Mouse (Mus musculus) limb, embryonic 15.5 days (tissue): ENCODE results near the gene Hoxd8. TPM values are rescaled to one million over a fixed set of nuclear protein-coding genes. Genes with fewer than 3 reads are reported as not detected.

ENCODE experiments used
- ATAC-seq: fragments of 200-750 bp; cut with Nextera tagmentation; 2 replicates; pipeline ENCODE4 v1.8.0; 2017; ENCODE audit warnings: low read depth, moderate TSS enrichment; ENCODE audit not compliant: insufficient number of reproducible peaks, low FRiP score, low TSS enrichment
- H3K27ac ChIP-seq: fragments of 300-500 bp; sonication (generic); 2 replicates; pipeline ENCODE4 v1.5.1; 2015; ENCODE audit warnings: moderate library complexity, mild to moderate bottlenecking, inconsistent platforms
- H3K27me3 ChIP-seq: fragments of 300-500 bp; sonication (generic); 2 replicates; pipeline ENCODE4 v1.6.1; 2015; ENCODE audit warnings: inconsistent platforms
- H3K36me3 ChIP-seq: fragments of 300-500 bp; sonication (generic); 2 replicates; pipeline ENCODE4 v1.6.1; 2015; ENCODE audit warnings: inconsistent platforms
- H3K4me1 ChIP-seq: fragments of 300-500 bp; sonication (generic); 2 replicates; pipeline ENCODE4 v1.6.1; 2015; ENCODE audit warnings: inconsistent platforms
- H3K4me2 ChIP-seq: fragments of 300-500 bp; sonication (generic); 2 replicates; pipeline ENCODE4 v1.6.1; 2015; ENCODE audit warnings: mild to moderate bottlenecking, inconsistent platforms
- H3K4me3 ChIP-seq: fragments of 300-500 bp; sonication (generic); 2 replicates; pipeline ENCODE4 v1.5.1; 2015; ENCODE audit warnings: mild to moderate bottlenecking, inconsistent platforms
- H3K9ac ChIP-seq: fragments of 300-500 bp; sonication (generic); 2 replicates; pipeline ENCODE4 v1.6.1; 2015; ENCODE audit warnings: inconsistent platforms
- H3K9me3 ChIP-seq: fragments of 300-500 bp; sonication (generic); 2 replicates; pipeline ENCODE4 v1.6.1; 2016; ENCODE audit warnings: inconsistent platforms
- WGBS: fragments of 180-500 bp; shearing (Covaris S2); methylation state at CpG from one replicate; pipeline ENCODE4 v1.1.7; 2015; 5-methylcytosine and 5-hydroxymethylcytosine counted together
- polyA plus RNA-seq: library from polyadenylated mRNA; unstranded; fragments of >200 nt; fragmentation: Nextera tagmentation; extraction: Ambion mirVana; gene quantifications from 2 replicates; pipeline ENCODE4 v1.2.1, GENCODE M21; 2015

Hoxd8 gene
- polyA plus RNA-seq, 1 experiment from 2014 or later = 5.9 TPM

DNA sequence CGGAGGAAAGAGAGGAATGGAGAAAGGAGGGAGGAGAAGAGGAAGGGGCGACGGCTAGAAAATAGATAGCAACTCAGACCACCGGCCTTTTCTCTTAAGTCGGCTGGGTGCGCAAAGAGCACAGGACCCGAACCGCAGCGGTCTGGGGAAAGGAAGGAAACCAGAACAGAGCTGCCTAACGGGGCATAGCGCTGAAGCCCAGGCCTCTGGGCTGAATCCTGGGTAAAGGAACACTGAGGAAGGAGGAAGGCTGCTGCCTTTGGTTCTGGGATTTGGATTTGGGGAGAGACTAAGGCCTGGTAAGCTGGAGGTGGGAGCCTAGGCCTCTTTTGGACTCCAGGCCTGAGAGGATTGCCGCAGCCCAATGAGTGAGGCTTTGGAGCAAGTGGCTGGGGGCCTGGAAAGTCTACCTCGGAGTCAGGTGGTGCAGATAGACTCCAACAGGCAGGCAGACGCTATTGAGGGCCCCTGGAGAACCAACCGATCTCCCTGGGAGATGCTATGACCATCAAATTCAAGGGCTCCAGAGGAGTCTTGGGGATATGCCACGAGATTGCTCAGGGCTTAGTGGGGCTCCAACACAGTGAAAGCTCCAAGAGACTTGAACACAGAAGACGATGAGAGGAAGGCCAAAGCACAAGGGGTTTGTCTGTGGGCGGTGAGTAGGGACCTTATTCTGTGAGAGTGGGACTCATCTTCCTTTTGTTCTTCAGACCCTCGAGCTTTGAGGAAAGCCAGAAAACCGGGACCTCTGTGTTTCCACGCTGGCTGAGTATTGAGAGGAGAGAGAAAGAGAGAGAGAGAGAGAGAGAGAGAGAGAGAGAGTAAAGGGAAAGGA lies 23.6 kb upstream of the Hoxd8 start:
- Histone ChIP-seq H3K27ac (peak overlapping the region; percentile 94), H3K9ac (peak overlapping the region; percentile 71), H3K27me3 (peaks cover 83% of the 10 kb centered on the region), H3K4me1 (peaks cover 29% of the 10 kb centered on the region), H3K4me3 (peak overlapping the region; percentile 60), H3K4me2 (peak overlapping the region; percentile 65), H3K9me3 (no peaks in the 10 kb centered on the region), H3K36me3 (no peaks in the 10 kb centered on the region)
- WGBS = 15% methylated on average over 21 of the region's 21 CpGs
- ATAC-seq = no peak

GRCm38 (mm10) chr2:74681594-74682531 lies 22.6 kb upstream of the Hoxd8 start:
- H3K4me3 ChIP-seq = peak overlapping the region; percentile 60
- peak; percentile 74 for ATAC-seq
- H3K9ac ChIP-seq = peak overlapping the region; percentile 71
- no peaks in the 10 kb centered on the region for H3K9me3 ChIP-seq
- peaks cover 26% of the 10 kb centered on the region for H3K4me1 ChIP-seq
- H3K27ac ChIP-seq = peak overlapping the region; percentile 94
- peak overlapping the region; percentile 65 for H3K4me2 ChIP-seq
- H3K36me3 ChIP-seq = no peaks in the 10 kb centered on the region
- H3K27me3 ChIP-seq = peaks cover 78% of the 10 kb centered on the region
- WGBS = 2% methylated on average over 67 of the region's 78 CpGs

GRCm38 (mm10) chr2:74682796-74683195 lies 21.6 kb upstream of the Hoxd8 start:
- H3K27ac ChIP-seq = peak overlapping the region; percentile 94
- peaks cover 30% of the 10 kb centered on the region for H3K4me1 ChIP-seq
- H3K27me3 ChIP-seq = peaks cover 81% of the 10 kb centered on the region
- 0% methylated on average over 35 of the region's 51 CpGs for WGBS
- peak overlapping the region; percentile 71 for H3K9ac ChIP-seq
- H3K36me3 ChIP-seq = no peaks in the 10 kb centered on the region
- no peaks in the 10 kb centered on the region for H3K9me3 ChIP-seq
- peak overlapping the region; percentile 65 for H3K4me2 ChIP-seq
- ATAC-seq = no peak
- H3K4me3 ChIP-seq = peak overlapping the region; percentile 60

GRCm38 (mm10) chr2:74683471-74683951 lies 20.9 kb upstream of the Hoxd8 start:
- Histone ChIP-seq H3K27ac (peak overlapping the region; percentile 94), H3K9me3 (no peaks in the 10 kb centered on the region), H3K4me2 (peak overlapping the region; percentile 65), H3K9ac (peak overlapping the region; percentile 71), H3K4me3 (peak overlapping the region; percentile 60), H3K36me3 (no peaks in the 10 kb centered on the region), H3K4me1 (peaks cover 30% of the 10 kb centered on the region), H3K27me3 (peaks cover 82% of the 10 kb centered on the region)
- WGBS = 3% methylated on average over 18 of the region's 18 CpGs
- 0 out of 2 replicates have a peak, but pooled peaks have one; percentile 8 for ATAC-seq

DNA sequence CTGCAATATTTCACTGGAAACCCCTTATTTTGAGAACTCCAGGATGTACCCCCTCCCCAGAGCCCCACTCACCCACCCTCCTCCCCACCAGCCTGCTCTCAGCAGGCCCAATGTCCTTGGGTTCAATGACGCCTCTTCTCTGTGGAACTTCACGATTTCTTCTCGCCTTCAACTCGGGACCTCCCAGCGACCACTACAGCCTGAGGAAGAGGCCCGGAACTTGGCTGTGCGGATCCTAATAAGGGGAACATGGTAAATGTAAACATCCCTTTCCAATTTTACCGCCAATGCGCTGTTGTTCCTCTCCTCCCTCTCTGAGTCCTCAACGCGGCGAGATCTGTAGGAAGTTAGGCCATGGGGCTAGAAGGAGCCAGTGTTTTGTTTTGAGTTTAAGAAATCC lies 20.3 kb upstream of the Hoxd8 start:
- H3K27ac ChIP-seq = peak overlapping the region; percentile 94
- H3K4me3 ChIP-seq = peak overlapping the region; percentile 60
- ATAC-seq = no peak
- H3K4me2 ChIP-seq = peak overlapping the region; percentile 65
- peak overlapping the region; percentile 71 for H3K9ac ChIP-seq
- H3K36me3 ChIP-seq = no peaks in the 10 kb centered on the region
- H3K9me3 ChIP-seq = no peaks in the 10 kb centered on the region
- WGBS = 15% methylated on average over 12 of the region's 12 CpGs
- H3K27me3 ChIP-seq = peaks cover 79% of the 10 kb centered on the region
- peaks cover 26% of the 10 kb centered on the region for H3K4me1 ChIP-seq

- H3K4me2 ChIP-seq = peak overlapping the region; percentile 65
- no peaks in the 10 kb centered on the region for H3K9me3 ChIP-seq
- WGBS = 32% methylated on average over 4 of the region's 4 CpGs
- H3K27me3 ChIP-seq = peaks cover 78% of the 10 kb centered on the region
- H3K9ac ChIP-seq = no peak overlapping the region
- H3K27ac ChIP-seq = no peak overlapping the region; the same call in 1 of the 2 replicates
- no peaks in the 10 kb centered on the region for H3K36me3 ChIP-seq
- peaks cover 21% of the 10 kb centered on the region for H3K4me1 ChIP-seq
- H3K4me3 ChIP-seq = peak overlapping the region; percentile 60
- ATAC-seq = no peak
Measured at GRCm38 (mm10) chr2:74685059-74685603, 19.3 kb upstream of the Hoxd8 start.

DNA sequence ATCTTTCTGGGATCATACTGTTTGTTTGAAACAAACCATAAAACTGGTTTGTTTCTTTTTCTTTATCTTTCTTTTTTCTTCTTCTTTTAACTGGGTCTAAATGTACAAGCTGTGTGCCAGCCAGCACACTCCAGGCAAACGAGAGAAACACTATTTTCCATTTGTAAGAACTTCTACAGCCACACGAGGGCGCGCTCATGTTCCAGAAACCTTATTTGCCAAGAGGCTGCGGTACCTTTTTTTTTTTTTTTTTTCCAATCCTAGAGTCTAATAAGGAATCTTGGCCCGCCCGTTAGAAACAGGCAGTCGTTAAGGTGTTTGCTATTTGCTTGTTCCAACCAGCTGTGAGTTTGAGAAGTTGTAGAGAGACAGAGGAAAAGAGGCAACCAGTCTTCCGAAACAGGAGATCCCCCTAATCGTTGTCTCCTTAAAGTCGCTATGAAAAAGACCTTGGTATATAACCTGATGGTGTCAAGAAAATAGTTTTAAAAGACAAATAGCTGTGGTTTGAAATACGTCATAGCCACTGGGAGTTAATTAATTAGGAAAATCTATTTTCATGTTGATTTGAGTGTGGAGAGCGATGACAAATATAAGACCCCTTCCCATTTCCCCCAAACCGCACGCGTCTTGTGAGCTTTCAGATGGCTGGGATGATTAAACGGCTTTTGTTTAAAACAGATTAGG lies 18.0 kb upstream of the Hoxd8 start:
- H3K27ac ChIP-seq = peak overlapping the region; percentile 78
- H3K9ac ChIP-seq = peak overlapping the region; percentile 34
- H3K9me3 ChIP-seq = no peaks in the 10 kb centered on the region
- peaks cover 72% of the 10 kb centered on the region for H3K27me3 ChIP-seq
- WGBS = 10% methylated on average over 17 of the region's 17 CpGs
- peak overlapping the region; percentile 49 for H3K4me2 ChIP-seq
- H3K36me3 ChIP-seq = no peaks in the 10 kb centered on the region
- H3K4me1 ChIP-seq = peaks cover 26% of the 10 kb centered on the region
- no peak for ATAC-seq
- H3K4me3 ChIP-seq = peak overlapping the region; percentile 42

DNA sequence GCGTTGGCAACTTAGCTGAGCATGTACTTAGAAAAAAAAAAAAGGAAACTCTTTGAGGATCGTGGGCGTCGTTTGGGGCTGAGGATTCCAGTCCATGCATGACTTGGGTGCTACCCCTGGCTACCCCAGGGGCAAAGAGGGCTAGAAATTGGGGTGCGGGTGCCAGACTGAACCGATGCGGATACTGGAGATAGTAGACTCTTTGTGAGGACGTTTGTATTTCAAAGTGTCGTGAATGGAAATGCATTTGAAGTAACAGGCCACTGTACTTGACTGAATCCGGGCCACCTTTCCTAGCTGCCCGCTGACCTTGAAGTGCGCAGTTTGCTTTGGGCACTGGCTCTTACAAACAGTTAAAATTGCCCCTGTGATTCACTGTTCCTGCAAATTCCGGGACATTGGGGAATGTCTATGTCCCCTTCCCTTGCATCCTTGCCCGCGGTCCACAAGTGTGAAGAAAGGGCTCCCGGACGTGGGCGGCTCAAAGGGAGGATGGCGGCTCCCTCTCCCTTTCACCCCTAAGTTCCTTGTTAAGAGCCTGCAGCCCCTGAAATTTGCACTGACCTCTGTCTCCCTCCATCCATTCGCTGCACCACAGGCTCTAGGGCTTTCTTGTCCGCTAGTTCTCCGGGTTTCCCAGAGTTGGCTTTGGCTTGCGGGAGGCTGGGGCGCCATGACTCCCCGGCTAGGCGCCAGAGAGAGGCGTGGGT lies 17.3 kb upstream of the Hoxd8 start:
- ATAC-seq = no peak
- Histone ChIP-seq H3K9me3 (no peaks in the 10 kb centered on the region), H3K4me1 (peaks cover 24% of the 10 kb centered on the region), H3K27ac (peak overlapping the region; percentile 78), H3K4me3 (peak overlapping the region; percentile 42), H3K36me3 (no peaks in the 10 kb centered on the region; the same call in 1 of the 2 replicates), H3K4me2 (peak overlapping the region; percentile 49), H3K27me3 (peaks cover 72% of the 10 kb centered on the region), H3K9ac (peak overlapping the region; percentile 34)
- WGBS = 4% methylated on average over 27 of the region's 27 CpGs

DNA sequence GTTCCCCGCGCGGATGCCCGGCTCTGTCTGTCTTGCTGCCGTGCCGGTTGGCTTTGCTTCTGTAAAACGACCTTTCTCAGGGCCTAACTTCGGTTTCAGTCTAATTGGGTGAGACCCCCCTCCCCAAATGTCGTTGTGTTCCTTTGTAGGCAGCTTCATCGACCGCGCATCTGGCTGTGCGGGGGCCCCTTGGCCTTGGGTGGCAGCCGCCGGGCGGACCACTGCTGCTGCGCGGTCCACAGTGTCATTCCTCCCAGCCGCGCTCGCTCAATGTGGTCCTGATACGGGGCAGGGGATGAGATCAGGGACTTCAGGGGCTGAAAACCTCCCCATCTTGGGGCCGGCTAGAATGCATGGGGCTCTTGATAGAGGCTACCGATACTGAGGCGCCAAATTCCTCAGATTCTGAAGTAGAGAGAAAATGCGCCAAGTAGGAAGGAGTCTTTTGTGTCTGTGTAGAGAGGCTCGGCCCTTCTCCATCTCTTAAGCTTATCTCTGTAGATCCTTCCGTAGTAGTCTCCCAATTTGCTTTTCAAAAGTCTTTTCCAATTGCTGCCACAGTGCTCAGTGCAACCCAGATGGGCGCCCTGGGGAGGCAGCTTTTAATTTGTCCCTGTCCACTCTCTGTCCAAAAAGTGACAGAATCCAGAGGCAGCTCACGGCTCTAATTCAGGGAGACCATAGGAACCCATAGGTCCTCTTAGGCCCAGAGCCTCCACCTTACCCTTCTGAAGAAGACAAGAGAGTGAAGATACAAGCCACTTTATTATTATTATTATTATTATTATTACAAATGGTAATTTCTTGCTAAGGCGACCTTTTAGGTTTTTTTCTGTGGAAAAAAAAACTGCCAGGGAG lies 16.5 kb upstream of the Hoxd8 start:
- H3K4me2 ChIP-seq = peak overlapping the region; percentile 49

More for the DNA sequence above, 16.5 kb upstream of the Hoxd8 start:
- WGBS = 5% methylated on average over 31 of the region's 31 CpGs
- ATAC-seq = no peak
- no peaks in the 10 kb centered on the region for H3K9me3 ChIP-seq
- peaks cover 24% of the 10 kb centered on the region for H3K4me1 ChIP-seq
- peak overlapping the region; percentile 42 for H3K4me3 ChIP-seq
- H3K9ac ChIP-seq = peak overlapping the region; percentile 34
- H3K36me3 ChIP-seq = no peaks in the 10 kb centered on the region; the same call in 1 of the 2 replicates
- peaks cover 71% of the 10 kb centered on the region for H3K27me3 ChIP-seq
- peak overlapping the region; percentile 78 for H3K27ac ChIP-seq
